Mouse (Mus musculus): ENCODE measurements around the gene Kazn. TPM values are rescaled to one million over a fixed set of nuclear protein-coding genes. Genes with fewer than 3 reads are reported as not detected.

The Kazn gene
- polyA plus RNA-seq, 1 experiment from 2014 or later: 6.1 TPM

DNA sequence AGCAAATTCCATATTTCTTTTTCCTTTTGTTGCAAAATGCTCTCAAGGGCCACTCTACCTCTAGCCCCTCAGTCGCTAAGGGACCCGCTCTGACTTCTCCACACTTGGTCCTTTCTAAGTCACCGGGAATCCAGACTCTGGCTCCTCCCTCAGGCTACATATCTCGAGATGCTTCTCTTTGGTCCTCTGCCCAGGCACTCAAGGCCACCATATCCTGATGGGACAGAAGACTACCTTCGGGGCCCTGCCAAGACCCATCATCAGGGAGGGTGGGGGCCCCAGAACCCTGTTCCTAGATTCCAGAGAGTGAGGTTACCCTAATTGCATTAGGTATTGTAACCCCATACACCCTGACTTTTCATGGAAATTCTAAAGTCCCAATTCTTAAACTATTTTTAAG, 73.8 kb downstream of the Kazn start:
- in situ Hi-C loops (cut with MboI; ENCODE audit: low pct_unique_long_range_greater_than_20kb): no loop called here
- DNase-seq (ENCODE audit: low read depth, low spot score) (no peak), ATAC-seq (no peak)
- ChIA-PET CTCF (no interaction called here), POLR2A (no interaction called here)
- H3K27me3 ChIP-seq: no peaks in the 10 kb centered on the region
- TF ChIP-seq CTCF (IDR thresholded peaks at IDR 0.05): no peak

- DNase-seq (ENCODE audit: low read depth, low spot score): no peak
- no peaks in the 10 kb centered on the region for H3K27me3 ChIP-seq
- POLR2A ChIA-PET: no interaction called here
- no peak for TF ChIP-seq CTCF (IDR thresholded peaks at IDR 0.05)
- in situ Hi-C loops (cut with MboI; ENCODE audit: low pct_unique_long_range_greater_than_20kb): no loop called here
- CTCF ChIA-PET: no interaction called here
- no peak for ATAC-seq
Observed at GRCm38 (mm10) chr4:142164386-142164785, 74.8 kb downstream of the Kazn start.

DNA sequence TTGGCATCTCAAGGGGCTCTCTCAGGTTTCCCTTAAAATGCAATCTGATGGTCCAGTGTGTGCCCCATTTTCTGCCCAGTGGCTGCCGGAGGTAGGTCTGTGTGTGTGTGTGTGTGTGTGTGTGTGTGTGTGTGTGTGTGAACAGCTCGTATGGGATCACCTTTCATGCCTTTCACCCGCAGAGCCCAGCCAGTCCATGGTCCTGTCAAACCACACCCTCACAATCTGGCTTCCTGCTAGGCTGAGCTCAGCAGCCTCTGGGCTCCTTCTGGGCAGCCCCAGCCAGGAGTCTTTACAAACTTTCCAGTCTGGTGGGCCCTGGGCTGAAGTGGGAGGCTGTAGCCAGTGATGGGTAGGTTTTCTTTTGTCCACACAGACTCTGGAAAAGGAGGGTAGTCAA, 75.3 kb downstream of the Kazn start:
- ATAC-seq (no peak), DNase-seq (ENCODE audit: low read depth, low spot score) (no peak)
- in situ Hi-C loops (cut with MboI; ENCODE audit: low pct_unique_long_range_greater_than_20kb): no loop called here
- no peaks in the 10 kb centered on the region for H3K27me3 ChIP-seq
- ChIA-PET CTCF (no interaction called here), POLR2A (no interaction called here)
- no peak for TF ChIP-seq CTCF (IDR thresholded peaks at IDR 0.05)

DNA sequence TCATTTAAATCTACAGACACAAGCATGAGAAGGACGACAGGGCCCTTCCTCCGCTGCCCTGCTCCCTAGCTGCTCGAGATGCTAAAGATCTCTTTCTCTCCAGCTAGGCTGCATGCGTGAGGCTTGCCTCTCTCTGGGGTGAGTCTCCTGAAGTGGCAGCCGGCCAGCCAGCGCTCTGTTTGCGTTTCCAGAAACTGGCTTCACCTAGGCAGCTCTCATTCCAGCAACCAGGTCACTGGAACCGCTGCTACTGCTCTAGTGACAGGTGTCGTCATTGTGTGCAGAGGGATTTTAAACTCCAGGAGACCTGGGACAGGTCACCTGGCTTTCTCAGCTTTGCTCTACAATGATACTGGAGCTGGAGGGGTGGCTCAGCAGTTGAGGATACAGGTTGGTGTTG, 76.5 kb downstream of the Kazn start:
- ATAC-seq: no peak
- H3K27me3 ChIP-seq: no peaks in the 10 kb centered on the region
- ChIA-PET CTCF (no interaction called here), POLR2A (no interaction called here)
- DNase-seq (ENCODE audit: low read depth, low spot score): no peak
- TF ChIP-seq CTCF (IDR thresholded peaks at IDR 0.05): no peak
- in situ Hi-C loops (cut with MboI; ENCODE audit: low pct_unique_long_range_greater_than_20kb): no loop called here

- CTCF ChIA-PET: no interaction called here
- POLR2A ChIA-PET: no interaction called here
- TF ChIP-seq CTCF (IDR thresholded peaks at IDR 0.05): no peak
- ATAC-seq (no peak), DNase-seq (ENCODE audit: low read depth, low spot score) (no peak)
- in situ Hi-C loops (cut with MboI; ENCODE audit: low pct_unique_long_range_greater_than_20kb): no loop called here
- H3K27me3 ChIP-seq: no peaks in the 10 kb centered on the region
Observed at GRCm38 (mm10) chr4:142162102-142162501, 77.1 kb downstream of the Kazn start.

- DNase-seq (ENCODE audit: low read depth, low spot score): no peak
Observed at GRCm38 (mm10) chr4:142160041-142160440, 79.2 kb downstream of the Kazn start.

GRCm38 (mm10) chr4:142156506-142156905, 82.7 kb downstream of the Kazn start:
- TF ChIP-seq CTCF (IDR thresholded peaks at IDR 0.05): no peak
- H3K27me3 ChIP-seq: no peaks in the 10 kb centered on the region
- ChIA-PET CTCF (no interaction called here), POLR2A (no interaction called here)
- DNase-seq (ENCODE audit: low read depth, low spot score): no peak
- in situ Hi-C loops (cut with MboI; ENCODE audit: low pct_unique_long_range_greater_than_20kb): loop anchor here (5.0 to 10.0 kb wide), 2 partner anchors 81 to 188 kb away; partner anchors contain the start of gene Kazn
- ATAC-seq: no peak

More at GRCm38 (mm10) chr4:142160041-142160440, 79.2 kb downstream of the Kazn start:
- no peak for TF ChIP-seq CTCF (IDR thresholded peaks at IDR 0.05)
- ChIA-PET CTCF (interaction anchor here (1.1 kb wide), 1 partner anchor 79 kb away, joined by 3 read pairs; the partner anchor contains the start of gene Kazn), POLR2A (no interaction called here)
- in situ Hi-C loops (cut with MboI; ENCODE audit: low pct_unique_long_range_greater_than_20kb): no loop called here
- no peaks in the 10 kb centered on the region for H3K27me3 ChIP-seq
- ATAC-seq: no peak

DNA sequence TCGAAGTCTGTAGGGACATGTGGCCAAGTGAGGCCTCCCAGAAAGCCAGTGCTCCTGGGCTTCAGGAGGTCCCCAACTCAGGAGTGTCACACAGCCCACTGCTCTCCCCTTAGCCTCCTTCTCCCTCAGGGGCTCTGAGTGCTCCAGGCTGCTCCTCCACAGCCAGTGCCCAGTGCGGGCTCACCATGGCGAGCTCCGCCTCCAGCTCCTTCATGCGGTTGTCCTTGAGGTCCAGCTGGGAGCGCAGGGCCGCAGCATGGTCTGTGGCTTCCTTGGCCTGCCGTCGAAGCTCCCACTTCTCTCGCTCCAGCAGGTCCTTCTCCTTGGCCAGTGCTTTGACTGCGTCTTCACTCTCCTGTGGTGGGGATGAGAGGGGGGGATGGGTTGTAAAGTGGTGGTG, 85.0 kb downstream of the Kazn start:
- DNase-seq (ENCODE audit: low read depth, low spot score): no peak
- ChIA-PET POLR2A (no interaction called here), CTCF (interaction anchor here (1.1 to 2.7 kb wide), 4 partner anchors 26 to 196 kb away, joined by 3 to 17 read pairs (median 8); no protein-coding TSS in a partner anchor)
- H3K27me3 ChIP-seq: no peaks in the 10 kb centered on the region
- ATAC-seq: no peak
- in situ Hi-C loops (cut with MboI; ENCODE audit: low pct_unique_long_range_greater_than_20kb): loop anchor here (10.0 kb wide), 1 partner anchor 191 kb away; no protein-coding TSS in a partner anchor
- TF ChIP-seq CTCF (IDR thresholded peaks at IDR 0.05): no peak

DNA sequence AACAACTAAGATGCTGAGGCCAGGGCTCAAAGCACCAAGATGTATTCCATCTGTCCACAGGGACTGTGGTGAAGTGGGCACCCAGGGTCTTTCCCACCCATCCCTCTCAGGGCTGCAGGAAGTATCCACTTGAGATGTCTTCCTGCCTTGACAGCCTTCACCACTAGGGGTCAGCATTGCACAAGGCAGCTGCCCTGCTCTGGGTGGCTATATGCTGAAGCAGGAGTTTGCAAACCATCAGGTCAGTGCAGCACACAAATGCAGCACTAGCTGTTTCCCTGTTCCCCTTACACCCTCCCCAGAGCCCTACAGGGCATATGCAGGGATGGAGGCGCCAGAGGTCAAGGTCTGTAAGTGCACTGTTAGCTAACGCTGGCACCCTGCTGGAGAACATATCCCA, 85.7 kb downstream of the Kazn start:
- H3K27me3 ChIP-seq: no peaks in the 10 kb centered on the region
- ATAC-seq (peak; percentile 67), DNase-seq (ENCODE audit: low read depth, low spot score) (peak; percentile 28)
- in situ Hi-C loops (cut with MboI; ENCODE audit: low pct_unique_long_range_greater_than_20kb): loop anchor here (10.0 kb wide), 1 partner anchor 191 kb away; no protein-coding TSS in a partner anchor
- CTCF ChIA-PET: interaction anchor here (1.1 to 2.7 kb wide), 4 partner anchors 26 to 197 kb away, joined by 3 to 17 read pairs (median 8); no protein-coding TSS in a partner anchor
- peak; percentile 93 for TF ChIP-seq CTCF (IDR thresholded peaks at IDR 0.05)
- POLR2A ChIA-PET: interaction anchor here (0.8 kb wide), 1 partner anchor 197 kb away, joined by 3 read pairs; no protein-coding TSS in a partner anchor

DNA sequence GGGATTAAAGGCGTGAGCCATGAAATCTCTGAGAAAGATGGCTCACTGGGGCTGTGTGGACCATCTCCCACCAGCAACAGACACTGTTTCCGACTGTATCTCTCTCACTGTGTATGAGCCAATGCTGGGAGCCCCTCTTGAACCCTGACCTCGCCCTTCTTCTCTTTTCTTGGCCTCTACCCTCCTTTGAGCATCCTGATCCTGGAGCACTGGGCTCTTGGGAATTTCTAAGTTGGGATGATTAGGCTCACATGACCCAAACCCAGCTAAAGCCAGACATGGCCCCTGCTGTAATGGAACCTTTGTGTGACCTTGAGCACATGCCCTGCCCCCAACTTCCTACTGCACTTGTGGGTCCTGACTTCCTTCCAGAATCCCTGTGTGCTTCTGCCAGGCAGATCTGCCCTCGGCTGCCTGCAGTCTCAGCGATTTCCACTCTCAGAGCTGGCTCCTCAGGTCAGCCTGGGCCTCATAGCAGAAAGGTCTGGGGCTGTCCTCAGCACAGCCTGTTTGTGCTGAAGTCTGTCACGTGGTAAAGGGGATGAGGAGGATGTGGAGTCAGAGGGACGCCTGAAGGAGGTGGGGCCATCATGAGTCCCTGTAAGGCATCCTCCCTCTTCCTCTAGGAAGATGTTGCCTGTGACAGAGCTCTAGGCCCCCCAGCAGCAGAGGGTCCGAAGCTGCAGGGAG, 86.3 kb downstream of the Kazn start:
- ChIA-PET POLR2A (interaction anchor here (0.8 kb wide), 1 partner anchor 198 kb away, joined by 3 read pairs; no protein-coding TSS in a partner anchor), CTCF (interaction anchor here (1.1 to 2.7 kb wide), 4 partner anchors 27 to 197 kb away, joined by 3 to 17 read pairs (median 8); no protein-coding TSS in a partner anchor)
- no peak for TF ChIP-seq CTCF (IDR thresholded peaks at IDR 0.05)
- in situ Hi-C loops (cut with MboI; ENCODE audit: low pct_unique_long_range_greater_than_20kb): loop anchor here (10.0 kb wide), 1 partner anchor 192 kb away; no protein-coding TSS in a partner anchor
- ATAC-seq (no peak), DNase-seq (ENCODE audit: low read depth, low spot score) (no peak)
- H3K27me3 ChIP-seq: no peaks in the 10 kb centered on the region

DNA sequence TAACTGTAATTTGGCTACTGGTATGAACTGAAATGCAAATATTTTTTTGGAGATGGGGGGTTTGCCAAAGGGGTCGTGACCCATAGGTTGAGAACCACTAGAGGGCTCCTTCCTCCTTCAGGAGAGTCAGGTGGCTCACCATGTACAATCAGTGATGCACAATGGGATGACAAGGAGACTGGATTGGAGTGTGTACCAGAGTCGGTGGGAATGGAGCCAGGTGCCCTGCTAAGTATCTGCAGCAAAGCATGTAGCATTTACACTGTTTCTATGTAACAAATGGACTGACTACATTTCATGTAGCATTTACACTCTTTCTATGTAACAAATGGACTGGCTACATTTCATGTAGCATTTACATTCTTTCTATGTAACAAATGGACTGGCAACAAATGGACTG, 89.1 kb downstream of the Kazn start:
- H3K27me3 ChIP-seq: no peaks in the 10 kb centered on the region
- no peak for ATAC-seq
- ChIA-PET CTCF (interaction anchor here (1.8 kb wide), 1 partner anchor 144 kb away, joined by 4 read pairs; no protein-coding TSS in a partner anchor), POLR2A (no interaction called here)
- in situ Hi-C loops (cut with MboI; ENCODE audit: low pct_unique_long_range_greater_than_20kb): loop anchor here (10.0 kb wide), 1 partner anchor 195 kb away; no protein-coding TSS in a partner anchor
- no peak for DNase-seq (ENCODE audit: low read depth, low spot score)
- TF ChIP-seq CTCF (IDR thresholded peaks at IDR 0.05): no peak
